Mouse (Mus musculus): ENCODE measurements around the gene Gfy.

The Gfy gene

DNA sequence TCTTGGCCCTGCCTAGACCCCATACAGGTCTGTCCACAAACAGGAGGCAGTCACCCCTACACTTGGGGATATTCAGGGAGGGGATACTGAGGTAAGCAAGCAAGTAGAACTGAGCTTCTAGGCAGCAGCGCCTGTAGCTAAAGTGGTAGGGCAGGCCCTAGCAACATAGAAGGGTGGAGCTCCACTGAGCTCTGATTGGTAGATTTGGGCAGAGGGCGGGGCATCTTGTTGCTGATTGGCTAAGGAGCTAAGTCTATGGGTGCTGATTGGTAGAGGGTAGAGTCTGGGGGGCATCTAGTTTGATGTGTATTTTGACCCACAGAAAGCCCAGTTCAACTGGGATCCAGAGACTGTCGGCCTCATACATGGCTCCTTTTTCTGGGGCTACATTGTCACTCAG lies 9.9 kb downstream of the Gfy start:
- in situ Hi-C loops (cut with MboI; ENCODE audit: low sequenced_read_pairs): no loop called here

DNA sequence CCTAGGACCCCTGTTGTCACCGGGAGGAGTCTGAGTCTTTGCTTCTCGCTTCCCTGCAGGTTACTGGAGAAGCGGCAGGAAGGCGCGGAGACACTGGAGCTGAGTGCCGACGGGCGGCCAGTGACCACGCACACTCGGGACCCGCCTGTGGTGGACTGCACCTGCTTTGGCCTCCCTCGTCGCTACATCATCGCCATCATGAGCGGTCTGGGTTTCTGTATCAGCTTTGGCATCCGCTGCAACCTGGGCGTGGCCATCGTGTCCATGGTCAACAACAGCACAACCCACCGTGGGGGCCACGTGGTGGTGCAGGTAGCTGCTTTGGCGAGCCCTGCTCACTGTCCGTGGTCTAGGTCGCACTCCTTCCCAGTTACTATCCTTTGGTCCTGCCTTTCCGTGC lies 10.7 kb downstream of the Gfy start:
- in situ Hi-C loops (cut with MboI; ENCODE audit: low sequenced_read_pairs): no loop called here

DNA sequence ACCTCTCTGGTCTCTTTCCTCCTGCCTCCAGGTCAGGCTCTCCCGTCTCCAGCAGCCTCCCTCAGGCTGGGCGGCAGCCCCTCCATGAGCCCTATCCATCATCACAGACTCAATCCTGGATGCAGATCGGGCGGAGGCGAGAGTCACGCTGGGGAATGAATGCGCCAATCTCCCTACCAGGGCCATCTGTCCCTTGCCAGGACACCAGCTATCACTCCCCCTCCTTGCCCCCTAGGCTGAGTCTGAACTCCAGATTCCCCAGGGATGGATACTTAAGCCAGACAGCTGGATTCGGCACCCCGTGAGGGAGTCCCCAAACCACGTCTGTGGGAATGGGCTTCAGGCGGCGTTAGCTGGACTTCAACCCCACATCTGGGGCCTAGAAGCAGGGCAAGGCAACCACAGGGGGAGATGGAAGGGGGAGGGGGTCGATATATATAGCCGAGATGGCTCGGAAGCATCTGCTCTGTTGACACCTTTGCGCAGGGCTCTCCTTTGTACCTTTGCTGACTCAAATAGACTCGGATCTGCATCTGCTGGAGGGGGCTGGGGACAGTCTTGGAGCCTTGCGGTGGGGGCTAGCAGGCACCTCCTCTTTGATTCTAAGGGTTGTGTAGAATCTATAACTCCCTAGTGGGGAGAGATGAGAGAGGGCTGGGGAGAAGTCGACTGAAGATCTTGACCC lies 11.5 kb downstream of the Gfy start:
- in situ Hi-C loops (cut with MboI; ENCODE audit: low sequenced_read_pairs): no loop called here

DNA sequence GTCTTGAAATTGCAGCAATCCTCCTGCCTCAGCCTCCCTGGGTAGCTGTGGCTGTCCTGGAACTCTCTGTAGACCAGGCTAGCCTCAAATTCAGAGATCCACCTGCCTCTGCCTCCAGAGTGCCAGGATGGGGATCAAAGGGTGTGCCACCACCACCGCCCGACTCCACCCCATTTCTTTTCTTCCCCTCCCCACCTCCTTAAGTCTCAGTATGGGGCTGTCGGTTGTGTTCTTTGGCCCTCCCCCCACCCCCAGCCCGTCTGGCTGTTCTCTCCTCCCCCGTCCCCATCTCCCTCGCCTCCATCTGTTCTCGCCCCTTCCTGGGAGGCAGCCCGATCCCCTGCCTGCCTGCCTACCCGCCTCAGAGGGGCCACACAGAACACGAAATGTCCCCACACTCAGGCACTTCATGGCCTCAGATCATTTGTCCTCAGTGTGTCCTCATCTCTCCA lies 12.4 kb downstream of the Gfy start:
- in situ Hi-C loops (cut with MboI; ENCODE audit: low sequenced_read_pairs): no loop called here

DNA sequence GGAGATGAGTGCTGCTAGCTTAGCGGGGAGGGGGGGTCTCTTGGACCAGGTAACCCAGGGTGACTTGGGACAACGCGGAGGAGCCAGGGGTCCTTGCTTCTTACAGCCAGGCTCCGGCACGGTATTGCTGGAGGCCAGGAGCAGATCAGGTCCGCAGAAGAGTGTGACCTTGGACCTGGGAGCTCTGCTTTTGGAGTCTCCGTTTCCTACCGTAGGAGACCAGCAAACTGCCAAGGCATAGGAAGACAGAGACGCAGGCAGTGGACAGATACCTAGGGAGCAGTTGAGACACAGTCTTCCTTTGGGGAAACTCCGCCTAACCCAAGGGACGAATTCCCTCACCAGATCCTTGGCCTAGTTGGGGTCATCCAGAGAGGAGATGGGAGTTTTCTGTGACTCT lies 13.7 kb downstream of the Gfy start:
- in situ Hi-C loops (cut with MboI; ENCODE audit: low sequenced_read_pairs): no loop called here

DNA sequence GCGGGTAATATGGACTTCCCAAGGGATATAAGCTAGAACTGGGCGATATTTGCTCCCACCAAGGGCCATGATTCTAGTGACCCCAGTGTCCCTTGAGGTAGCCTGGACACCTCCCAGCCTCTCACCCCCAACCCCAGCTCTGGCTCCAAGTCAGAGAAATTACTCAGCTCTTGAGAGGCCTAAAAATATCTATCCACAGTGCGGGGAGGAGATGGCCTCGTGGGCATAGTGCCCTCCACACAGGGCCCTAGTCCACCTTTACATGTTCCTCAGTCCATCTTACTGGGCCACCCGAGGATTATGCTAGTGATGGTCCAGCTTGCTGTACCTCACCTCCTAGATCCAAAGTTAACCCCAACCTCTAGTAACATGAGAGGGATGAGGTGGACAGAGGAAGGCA lies 14.5 kb downstream of the Gfy start:
- in situ Hi-C loops (cut with MboI; ENCODE audit: low sequenced_read_pairs): no loop called here

DNA sequence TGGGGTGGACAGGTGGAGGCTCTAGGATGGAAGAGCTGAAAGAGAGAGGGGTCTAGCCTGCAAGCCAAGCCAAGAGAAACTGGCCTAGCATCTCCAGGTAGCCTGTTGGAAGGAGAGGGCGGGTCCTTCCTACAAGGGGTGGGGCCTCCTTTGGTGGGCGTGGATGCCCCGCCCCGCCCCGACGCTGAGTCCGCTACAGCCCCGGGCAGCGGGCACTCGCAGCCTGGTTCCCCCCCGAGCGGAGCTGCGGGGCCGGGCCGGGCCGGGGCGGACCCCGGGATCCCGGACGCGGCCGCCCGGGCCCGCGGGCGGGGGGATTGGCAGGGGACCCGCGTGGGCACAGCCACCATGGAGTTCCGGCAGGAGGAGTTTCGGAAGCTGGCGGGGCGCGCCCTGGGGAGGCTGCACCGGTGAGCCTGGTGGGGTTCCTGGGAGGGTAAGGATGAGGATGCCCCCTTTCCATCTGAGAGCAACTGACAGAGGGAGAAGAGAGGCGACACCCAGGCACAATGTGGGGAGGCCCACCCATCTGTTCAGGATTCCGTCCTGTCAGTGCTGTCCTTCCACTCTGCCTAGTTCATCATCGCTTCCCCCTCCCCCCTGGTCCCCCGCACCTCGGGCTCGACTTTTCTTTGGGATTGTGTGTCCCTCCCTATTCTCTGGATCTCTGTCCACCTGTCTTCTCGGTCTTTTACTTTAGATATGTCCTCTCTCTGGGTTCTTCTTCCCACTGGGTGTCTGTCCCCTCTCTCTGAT lies 15.5 kb downstream of the Gfy start, which contains the start of gene Slc17a7:
Gene Slc17a7 (plus strand): TSS at position 215 of the 756 bp plus-strand sequence.
- in situ Hi-C loops (cut with MboI; ENCODE audit: low sequenced_read_pairs): no loop called here

DNA sequence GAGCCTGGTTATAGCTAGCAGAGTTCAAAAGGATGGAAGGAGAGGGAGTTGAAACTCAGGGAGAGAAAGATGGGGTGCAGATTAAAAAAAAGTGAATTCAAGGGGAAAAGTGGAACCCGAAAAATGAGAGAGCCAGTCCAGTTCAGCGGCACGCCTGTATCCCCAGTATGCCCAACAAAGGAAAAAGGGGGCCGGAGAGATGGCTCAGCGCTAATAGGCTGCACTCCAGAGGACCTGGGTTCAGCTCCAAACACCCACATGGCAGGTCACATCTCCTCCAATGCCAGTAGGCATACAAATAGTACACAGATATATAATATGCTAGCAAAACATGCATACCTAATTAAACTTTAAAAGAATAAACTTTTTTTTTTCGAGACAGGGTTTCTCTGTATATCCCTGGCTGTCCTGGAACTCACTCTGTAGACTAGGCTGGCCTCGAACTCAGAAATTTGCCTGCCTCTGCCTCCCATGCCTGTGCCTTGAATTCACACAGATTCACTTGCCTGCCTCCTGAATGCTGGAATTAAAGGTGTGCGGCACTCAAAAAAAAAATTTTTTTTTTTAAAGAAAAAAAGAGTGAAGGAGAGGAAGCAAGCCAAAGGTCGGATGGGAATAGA lies 16.3 kb downstream of the Gfy start:
- in situ Hi-C loops (cut with MboI; ENCODE audit: low sequenced_read_pairs): no loop called here

DNA sequence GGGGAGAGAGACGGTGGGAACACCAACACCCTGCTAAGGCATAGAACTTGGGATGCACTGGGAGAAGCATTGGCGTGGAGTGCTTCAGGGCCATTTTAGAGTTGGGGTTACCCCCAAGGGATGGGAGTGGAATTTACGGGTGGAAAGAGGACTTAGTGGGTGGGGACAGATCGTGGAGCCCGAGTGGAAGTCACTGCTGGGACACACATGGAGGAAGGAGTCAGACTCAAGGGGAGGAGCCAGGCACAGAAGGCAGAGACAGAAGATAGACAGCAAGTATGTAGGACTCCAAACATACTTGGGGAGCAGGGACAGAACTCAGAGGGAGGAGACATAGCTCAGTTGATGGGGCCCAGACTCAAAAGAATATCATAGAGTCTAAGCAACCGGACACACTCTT lies 16.8 kb downstream of the Gfy start:
- in situ Hi-C loops (cut with MboI; ENCODE audit: low sequenced_read_pairs): no loop called here

DNA sequence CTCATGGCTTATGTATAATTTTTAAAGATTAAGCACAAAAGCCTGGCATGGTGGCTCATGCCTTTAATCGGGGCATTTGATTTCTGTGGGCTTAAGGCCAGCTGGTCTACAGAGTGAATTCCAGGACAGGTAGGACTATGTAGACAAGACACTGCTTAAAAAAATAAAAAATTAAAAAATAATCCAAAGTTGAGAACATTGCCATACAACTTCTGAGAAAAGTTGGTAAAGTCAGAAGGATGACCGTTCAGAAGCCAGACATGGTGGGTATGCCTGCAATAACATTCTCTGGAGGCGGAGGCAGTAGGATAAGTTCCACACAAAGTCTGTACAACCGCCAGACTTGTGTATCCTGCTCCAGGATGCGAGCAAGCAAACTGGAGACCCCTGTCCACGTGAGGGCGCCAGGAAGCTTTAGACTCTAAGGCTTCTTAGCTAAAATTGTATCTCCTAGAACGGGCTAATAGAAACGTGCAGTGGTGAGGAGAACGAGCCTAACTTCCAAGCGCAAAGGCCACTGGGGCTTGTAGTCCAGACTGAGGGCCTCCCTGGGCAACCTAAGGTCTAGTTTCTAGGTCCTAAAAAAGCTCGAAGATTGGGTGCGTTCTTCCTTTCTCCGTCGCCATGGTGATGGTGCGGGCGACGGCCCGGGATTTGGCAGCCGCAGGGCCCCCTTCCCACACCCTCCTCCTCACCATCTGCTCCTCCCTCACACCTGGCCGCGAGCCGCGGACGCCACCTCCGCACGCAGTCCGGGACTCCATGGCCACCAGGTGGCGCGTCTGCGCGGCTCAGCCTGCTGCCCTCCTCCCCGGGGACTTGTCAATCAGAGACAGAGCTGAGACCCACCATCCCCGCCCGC lies 17.5 kb downstream of the Gfy start:
- in situ Hi-C loops (cut with MboI; ENCODE audit: low sequenced_read_pairs): no loop called here

DNA sequence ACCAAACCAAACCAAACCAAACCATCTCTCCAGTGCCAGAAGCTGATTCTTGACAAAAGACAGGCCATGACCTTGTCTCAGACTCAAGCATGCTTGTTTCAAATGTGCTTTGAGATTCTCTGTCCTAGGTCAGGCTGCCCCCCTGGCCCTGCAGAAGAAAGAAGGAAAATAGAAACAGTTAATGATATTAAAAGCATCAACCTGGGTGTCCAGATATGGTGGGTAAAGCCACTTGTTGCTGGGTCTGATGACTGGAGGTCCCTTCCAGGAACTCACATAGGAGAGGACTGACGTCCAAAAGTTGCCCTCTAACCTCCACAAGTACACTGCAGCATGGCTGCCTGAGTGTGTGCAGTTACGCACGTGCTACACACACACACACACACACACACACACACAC lies 18.5 kb downstream of the Gfy start:
- in situ Hi-C loops (cut with MboI; ENCODE audit: low sequenced_read_pairs): no loop called here

DNA sequence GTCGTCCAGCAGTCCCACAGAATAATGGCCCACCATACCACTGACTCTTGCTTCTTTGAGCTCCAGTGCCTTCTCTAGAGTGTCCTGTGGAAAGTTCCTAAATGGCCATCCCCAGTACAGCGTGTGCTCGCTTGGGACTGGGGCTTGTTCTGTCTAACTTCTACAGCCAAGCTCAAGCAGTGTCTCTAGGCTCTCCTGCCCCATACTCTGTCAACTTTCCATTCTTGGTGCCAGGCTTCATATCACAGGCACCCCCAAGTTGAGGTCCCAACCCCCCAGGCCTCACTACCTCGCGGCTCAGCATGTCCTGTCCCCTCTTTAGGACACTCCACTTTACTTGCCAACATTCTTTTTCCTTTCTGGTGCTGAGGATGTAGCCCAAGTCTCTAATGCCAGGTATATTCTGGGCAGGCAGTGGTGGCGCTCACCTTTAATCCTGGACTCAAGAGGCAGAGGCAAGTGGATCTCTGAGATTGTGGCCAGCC lies 19.0 kb downstream of the Gfy start:
- in situ Hi-C loops (cut with MboI; ENCODE audit: low sequenced_read_pairs): no loop called here

DNA sequence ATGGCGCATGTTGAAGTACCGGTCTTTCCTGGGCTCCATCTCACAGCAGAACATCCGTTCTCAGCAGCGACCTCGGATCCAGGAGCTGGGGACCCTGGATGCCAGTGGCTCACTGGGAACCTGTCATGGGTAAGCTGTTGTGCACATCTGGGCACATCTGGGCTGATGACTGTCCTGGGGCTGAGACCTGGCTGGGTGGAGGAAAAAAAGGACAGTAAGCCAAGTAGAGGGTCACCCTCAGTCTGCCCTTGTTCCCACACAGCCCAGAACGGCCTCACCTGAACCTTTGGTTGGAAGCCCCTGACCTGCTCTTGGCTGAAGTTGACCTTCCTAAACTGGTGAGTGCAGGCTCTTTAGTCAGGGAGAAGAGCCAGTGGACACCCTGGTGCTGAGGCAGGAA lies 20.4 kb downstream of the Gfy start:
- in situ Hi-C loops (cut with MboI; ENCODE audit: low sequenced_read_pairs): loop anchor here (5.0 kb wide), 1 partner anchor 33 kb away; no protein-coding TSS in a partner anchor

DNA sequence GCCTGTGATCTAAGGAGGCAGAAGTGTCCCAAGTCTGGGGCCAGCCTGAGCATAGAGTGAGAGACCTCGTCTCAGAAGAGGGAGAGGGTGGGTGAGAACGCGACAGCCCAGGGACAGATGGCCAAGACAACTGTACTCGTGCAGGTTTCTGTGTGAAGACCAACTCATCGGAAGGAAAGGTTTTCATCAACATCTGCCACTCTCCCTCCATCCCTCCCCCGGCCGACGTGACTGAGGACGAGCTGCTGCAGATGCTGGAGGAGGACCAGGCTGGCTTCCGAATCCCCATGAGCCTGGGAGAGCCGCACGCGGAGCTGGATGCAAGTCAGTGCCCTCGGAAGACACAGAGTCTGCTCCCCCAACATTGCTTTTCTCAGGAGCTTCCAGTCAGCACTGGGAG lies 21.9 kb downstream of the Gfy start:
- in situ Hi-C loops (cut with MboI; ENCODE audit: low sequenced_read_pairs): loop anchor here (5.0 kb wide), 1 partner anchor 35 kb away; no protein-coding TSS in a partner anchor

DNA sequence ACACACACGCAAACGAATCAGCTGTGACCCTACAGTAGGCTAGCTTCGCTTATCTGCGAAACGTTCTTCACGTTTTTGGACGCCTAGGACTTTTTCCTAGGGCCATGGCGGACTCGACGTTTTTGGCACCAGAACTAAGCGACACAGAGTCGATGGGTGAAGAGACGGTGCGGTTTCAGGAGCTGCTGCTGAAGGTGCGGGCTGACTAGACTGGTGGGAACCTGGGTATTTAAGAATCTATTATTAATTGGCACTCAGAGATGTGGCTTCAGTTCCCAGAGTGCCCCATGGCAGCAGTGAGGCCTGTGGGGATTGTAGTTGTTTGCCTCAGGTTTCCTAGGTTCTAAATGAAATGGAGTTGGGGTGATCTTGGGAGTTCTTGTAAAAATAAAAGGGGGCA lies 23.2 kb downstream of the Gfy start:
- in situ Hi-C loops (cut with MboI; ENCODE audit: low sequenced_read_pairs): loop anchor here (5.0 kb wide), 1 partner anchor 36 kb away; no protein-coding TSS in a partner anchor

DNA sequence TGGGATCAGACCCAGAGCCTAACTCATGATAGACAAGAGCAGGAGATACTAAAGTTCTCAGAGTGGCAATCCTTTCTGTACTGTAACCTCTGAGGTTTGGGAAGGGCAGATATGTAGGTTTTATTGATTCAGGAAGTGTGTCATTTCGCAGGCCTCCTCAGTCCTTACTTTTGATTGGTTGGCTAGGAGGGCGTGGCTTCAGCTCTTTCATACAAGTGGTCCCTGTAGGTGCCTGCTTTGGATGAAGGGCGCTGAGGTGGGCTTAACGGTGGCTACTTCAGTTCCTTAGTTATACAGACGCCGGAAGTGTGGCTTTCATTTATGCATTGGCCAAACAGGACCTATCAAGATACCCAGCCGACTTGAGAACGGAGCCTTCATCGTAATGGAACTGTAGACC lies 23.8 kb downstream of the Gfy start:
- in situ Hi-C loops (cut with MboI; ENCODE audit: low sequenced_read_pairs): loop anchor here (5.0 kb wide), 1 partner anchor 37 kb away; no protein-coding TSS in a partner anchor

DNA sequence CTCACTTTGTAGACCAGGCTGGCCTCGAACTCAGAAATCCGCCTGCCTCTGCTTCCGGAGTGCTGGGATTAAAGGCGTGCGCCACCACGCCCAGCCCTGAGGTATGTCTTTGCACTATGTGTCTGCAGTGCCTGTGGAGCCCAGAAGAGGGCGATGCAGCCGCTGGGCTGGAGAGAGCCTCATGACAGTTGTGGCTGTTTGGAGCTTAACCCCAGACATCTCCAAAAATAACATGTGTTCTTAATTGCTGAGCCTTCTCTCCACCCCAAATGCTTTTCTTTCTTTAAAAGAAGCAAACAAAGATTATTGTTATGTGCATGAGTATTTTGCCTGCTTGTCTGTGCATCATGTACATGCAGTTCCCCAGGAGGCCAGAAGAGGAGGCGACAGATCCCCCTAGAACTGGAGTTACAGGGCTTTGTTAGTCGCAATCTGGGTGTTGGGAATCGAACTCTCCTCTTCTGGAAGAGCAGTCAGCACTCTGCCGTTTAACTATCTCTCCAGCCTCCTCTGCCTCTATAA lies 24.3 kb downstream of the Gfy start:
- in situ Hi-C loops (cut with MboI; ENCODE audit: low sequenced_read_pairs): loop anchor here (5.0 kb wide), 1 partner anchor 37 kb away; no protein-coding TSS in a partner anchor

DNA sequence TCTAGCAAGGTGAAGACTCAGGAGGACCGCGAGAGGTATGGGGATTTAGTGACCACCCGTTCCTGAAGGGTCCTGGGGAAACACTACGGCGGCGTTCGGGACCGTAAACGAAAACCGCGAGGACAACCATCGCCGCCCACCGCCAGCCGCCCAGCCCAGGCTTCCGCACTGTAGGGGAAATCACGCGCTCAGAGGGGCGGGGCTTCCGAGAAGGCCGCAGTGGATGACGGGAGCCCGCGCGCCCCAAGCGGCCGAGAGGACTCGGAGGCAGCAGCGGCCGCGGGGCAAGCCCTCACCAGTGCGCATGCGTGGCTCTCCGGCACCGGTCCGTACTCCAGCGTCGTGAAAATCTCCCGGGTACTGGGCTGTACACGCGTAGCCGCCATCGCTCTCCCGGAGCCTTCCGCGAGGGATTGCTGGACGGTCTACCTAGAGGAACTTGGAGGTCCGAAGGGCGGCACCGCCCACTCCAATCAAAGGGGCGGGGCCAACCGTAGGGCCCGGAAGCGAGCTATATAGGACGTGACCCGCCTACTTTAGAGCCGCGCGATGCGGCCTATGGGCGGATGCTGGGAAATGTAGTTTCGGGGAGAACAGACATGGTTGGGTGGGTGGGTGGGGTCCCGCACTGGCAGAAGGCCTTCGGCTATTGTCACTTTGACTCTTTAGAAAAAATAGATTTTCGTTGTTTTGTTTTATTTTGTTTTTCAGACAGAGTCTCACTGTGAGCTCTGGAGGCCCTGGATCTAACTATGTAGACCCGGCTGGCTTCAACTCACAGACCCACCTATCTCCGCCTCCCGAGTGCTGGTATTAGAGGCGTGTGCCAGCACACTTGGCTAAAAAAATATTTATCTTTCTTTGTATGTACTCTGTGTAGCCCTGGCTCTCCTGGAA lies 25.0 kb downstream of the Gfy start, which contains the start of the genes Pih1d1 and Aldh16a1:
Gene Pih1d1 (plus strand): TSS at position 208 of the 897 bp plus-strand sequence.
Gene Aldh16a1 (minus strand): TSS at position 489 of the 897 bp plus-strand sequence.
- in situ Hi-C loops (cut with MboI; ENCODE audit: low sequenced_read_pairs): no loop called here

DNA sequence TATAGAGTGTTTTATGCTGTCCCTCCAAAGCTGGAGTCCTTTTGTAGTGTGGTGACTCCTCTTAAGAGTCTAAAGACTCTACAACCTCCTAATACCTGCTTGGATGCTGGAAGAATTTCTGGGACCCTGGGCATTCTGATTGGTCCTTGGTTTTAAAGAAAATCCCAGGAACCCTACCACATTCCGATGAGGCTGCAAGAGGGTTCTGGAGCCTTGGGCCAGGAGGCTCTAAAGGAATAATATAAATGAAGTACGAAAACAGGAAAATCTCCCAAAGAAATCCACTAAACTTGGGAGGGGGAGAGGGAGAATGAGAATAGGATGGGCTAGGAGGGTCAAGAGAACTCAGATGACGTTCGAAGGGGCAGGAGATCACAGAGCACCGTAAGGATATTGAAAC lies 25.8 kb downstream of the Gfy start:
- in situ Hi-C loops (cut with MboI; ENCODE audit: low sequenced_read_pairs): no loop called here

All from CH12F3 (cell line).